Mouse (Mus musculus): ENCODE data around the gene Selenbp1.
"Not testable (repeated sequence)": the region's sequence is repeated elsewhere in the genome, so short reads cannot be mapped to it uniquely, and the experiment has no call there.

Gene Selenbp1

DNA sequence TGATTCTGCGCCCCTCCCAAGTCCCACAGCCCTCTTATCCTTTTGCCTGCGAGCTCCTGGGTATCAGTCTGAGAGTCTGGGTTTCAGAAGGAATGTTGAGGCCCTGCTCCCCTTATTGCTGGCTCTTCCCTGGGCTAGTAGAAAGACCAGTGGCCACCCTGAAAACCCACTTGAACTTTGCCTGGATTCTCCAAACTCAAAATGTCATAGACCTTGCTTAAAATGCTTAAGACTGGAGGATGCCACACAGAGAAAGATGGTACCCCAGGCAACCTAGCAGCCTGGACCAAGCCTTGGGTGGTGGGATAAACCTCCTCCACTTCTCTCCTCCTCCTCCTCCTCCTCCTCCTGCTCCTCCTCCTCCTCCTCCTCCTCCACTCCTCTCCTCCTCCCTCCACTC is 748 bp downstream of the Selenbp1 start:
- DNase-seq (ENCODE audit: low read depth) = not testable (repeated sequence)

- DNase-seq (ENCODE audit: low read depth) = not testable (repeated sequence)
These were observed 1.7 kb downstream of the Selenbp1 start for GRCm38 (mm10) chr3:94934564-94934963.

DNA sequence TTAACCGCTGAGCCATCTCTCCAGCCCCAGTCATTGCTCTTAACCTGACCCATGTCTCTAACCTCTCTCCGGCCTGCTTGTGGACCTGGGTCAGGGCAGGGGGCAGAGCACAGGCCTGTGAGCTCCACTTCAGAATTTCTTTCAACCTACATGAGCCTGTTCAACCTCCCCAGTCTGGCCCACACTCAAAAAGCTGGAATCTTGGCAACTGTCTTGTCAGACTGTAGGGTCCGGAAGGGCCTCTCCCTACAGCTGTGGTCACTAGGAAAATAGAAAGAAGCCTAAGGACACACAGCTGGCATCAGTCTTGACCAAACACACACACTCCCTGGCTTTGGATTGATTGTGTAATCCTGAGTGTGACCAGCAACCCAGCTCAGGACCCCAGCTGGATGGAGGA is 2.5 kb downstream of the Selenbp1 start:
- DNase-seq (ENCODE audit: low read depth) = not testable (repeated sequence)

DNA sequence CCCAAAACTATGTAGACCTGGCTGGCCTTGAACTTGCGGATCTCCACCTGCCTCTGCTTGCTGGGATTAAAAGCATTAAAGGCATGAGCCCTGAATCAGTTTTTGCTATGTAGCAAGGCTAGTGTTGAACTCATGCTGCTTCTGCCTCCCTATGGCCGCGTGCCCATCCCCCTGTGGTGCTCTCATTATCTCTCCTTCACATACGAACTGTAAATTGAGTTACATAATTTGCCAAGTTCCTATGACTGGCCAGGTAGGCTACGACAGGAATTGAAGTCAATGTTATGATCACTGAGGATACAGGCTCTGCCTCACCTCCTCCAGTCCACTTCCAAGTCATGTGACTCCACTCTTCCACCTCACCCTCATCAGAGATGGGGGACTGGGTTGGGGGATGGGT is 3.3 kb downstream of the Selenbp1 start:
- DNase-seq (ENCODE audit: low read depth) = not testable (repeated sequence)

DNA sequence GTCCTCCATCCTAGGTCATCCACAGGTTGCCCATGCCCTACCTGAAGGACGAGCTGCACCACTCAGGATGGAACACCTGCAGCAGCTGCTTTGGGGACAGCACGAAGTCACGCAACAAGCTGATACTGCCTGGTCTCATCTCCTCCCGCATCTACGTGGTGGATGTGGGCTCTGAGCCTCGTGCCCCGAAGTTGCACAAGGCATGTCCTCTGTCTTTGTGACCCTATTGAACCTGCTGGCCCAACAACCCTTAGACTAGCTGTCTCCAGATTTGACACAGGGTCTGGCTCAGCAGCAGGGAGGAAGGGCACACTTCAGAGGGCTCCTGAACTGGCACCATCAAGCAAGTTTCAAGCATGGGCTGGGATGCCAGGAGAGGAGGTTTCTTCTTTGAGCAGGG is 4.3 kb downstream of the Selenbp1 start:
- DNase-seq (ENCODE audit: low read depth) = not testable (repeated sequence)

GRCm38 (mm10) chr3:94940033-94940432 is 7.2 kb downstream of the Selenbp1 start:
- DNase-seq (ENCODE audit: low read depth) = not testable (repeated sequence)

- DNase-seq (ENCODE audit: low read depth) = peak; percentile 66
These were observed 9.5 kb downstream of the Selenbp1 start for GRCm38 (mm10) chr3:94942211-94942967.

DNA sequence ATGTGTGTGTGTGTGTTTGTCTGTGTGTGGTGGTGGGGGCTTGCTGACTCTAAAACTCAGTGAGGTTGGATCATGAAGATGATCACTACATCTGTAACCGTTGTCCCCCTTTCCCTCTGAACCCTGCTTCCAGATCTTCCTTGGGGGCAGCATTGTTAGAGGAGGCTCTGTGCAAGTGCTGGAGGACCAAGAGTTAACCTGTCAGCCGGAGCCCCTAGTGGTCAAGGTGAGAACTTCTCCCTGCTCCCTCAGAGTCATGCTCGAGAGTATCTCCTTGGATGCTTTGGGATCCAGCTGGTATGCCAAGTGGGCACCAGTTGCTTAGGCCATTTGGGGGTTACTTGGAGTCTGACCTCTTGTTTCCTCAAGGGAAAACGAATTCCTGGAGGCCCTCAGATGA is 10.8 kb downstream of the Selenbp1 start:
- DNase-seq (ENCODE audit: low read depth) = not testable (repeated sequence)

GRCm38 (mm10) chr3:94948066-94948614 is 15.3 kb downstream of the Selenbp1 start:
- no peak for DNase-seq (ENCODE audit: low read depth)

DNA sequence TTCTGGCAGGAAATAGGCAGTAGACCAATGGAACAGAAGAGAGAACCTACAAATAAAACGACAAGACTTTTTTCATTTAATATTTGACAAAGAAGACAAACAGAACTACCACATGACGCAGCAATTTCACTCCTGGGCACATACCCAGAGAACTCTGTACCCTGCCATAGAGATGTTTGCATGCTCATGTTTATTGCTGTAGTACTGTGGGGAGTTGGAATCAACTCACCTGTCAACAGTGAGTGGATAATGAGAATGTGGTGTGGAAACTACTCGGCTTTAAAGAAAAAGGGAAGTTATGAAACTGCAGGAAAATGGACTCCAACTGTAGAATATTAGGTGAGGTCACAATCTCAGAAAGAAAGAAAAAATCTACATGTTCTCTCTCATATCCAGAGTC is 16.8 kb downstream of the Selenbp1 start:
- DNase-seq (ENCODE audit: low read depth) = no peak

GRCm38 (mm10) chr3:94952806-94953205 is 19.9 kb downstream of the Selenbp1 start:
- no peak for DNase-seq (ENCODE audit: low read depth)

DNA sequence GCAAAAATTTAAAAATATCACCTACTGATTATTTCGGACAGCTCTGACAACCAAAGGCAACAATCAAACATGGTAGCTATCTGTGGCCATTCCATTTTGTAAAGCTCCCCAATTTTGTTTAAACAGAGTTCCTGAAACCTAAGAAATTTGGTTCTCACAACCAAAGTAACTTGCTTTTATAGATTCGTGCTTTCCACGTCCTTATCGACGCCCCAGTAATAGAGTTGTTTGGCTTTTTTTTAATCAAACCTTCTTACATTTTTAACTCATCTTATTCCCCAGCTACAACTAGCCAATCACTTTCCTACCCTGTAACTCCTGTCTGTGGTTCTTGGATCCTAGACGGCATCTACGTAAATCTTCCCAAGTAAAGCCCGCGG is 20.5 kb downstream of the Selenbp1 start:
- no peak for DNase-seq (ENCODE audit: low read depth)

- DNase-seq (ENCODE audit: low read depth) = peak; percentile 96
These were observed 21.1 kb downstream of the Selenbp1 start, which contains the start of gene Rfx5 for GRCm38 (mm10) chr3:94953764-94954616. TSS of gene Rfx5 (plus strand) at chr3:94954075.

DNA sequence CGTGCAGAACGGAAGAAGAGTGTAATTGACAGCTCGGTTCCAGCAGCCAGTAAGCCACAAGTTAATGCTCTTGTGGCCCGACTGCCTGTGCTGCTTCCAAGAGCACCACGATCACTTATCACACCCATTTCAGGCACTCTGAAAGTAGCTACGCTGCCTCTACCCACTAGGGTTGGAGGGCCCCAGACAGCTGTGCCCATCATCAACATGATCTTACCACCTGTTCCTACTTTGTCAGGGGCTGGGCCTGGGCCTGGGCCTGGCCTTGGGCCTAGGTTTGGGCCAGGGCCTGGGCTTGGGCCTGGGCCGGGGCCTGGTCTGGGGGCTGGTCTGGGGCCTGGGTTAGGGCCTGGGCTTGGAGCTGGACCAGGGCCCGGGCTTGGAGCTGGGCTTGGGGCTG is 25.4 kb downstream of the Selenbp1 start:
- no peak for DNase-seq (ENCODE audit: low read depth)

DNA sequence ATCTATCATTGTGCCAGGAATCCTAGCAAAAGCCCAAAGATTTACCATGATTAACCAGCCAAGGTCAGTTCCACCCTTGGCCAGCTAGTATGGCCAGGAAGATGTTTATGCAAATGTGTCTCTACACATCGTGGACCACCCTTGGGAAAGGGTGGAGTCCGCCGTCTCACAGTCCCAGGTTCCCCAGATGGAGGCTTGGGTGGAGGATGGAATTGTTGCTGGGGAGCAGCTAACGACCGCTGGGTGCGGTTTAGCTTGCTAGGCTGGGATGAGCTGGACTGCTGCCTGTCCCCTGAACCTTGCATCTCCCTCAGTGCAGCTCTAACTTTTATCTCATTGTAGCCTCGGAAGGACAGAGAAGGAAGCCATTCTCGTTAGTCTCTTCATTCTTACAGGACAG is 27.0 kb downstream of the Selenbp1 start:
- no peak for DNase-seq (ENCODE audit: low read depth)

DNA sequence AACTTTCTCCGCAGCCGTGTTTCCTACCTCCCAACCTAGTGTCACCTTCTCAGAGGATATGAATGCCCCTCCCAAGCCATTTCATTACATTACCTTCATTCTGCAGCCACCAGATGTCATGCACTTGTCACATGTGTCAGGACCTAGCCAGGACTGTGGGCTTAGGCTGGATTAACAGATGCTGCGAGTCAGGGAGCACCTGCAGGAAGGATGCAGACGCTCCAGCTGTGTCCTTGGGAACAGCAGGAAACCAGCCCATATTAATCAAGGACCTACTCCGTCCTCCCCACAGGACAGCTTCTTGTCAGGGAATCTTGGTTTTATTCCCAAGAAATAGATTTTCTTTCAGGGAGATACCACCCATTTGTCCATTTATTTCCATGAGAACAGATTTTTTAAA is 27.5 kb downstream of the Selenbp1 start:
- no peak for DNase-seq (ENCODE audit: low read depth)

GRCm38 (mm10) chr3:94964989-94965388 is 32.1 kb downstream of the Selenbp1 start:
- DNase-seq (ENCODE audit: low read depth) = no peak

- no peak for DNase-seq (ENCODE audit: low read depth)
These were observed 33.0 kb downstream of the Selenbp1 start for GRCm38 (mm10) chr3:94965878-94966277.

DNA sequence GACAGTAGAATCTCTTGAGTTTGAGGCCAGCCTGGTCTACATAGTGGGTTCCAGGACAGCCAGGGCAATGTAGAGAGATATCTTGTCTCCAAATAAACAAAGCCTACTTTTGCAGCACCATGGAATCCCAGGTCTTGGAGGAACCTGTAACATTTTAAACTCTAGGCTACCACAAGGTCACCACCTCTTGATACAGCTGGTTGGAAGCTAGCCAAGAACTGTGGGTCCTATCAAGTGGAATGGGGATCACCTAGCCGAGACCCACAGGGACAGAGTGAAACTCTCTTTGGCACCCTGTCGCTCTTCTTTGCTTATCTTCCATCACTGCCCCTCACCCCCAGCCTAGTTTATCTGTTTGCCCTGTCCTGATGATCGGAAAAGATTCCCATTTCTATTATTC is 39.7 kb downstream of the Selenbp1 start:
- DNase-seq (ENCODE audit: low read depth) = no peak

- DNase-seq (ENCODE audit: low read depth) = no peak
These were observed 40.8 kb downstream of the Selenbp1 start for GRCm38 (mm10) chr3:94973620-94974019.

DNA sequence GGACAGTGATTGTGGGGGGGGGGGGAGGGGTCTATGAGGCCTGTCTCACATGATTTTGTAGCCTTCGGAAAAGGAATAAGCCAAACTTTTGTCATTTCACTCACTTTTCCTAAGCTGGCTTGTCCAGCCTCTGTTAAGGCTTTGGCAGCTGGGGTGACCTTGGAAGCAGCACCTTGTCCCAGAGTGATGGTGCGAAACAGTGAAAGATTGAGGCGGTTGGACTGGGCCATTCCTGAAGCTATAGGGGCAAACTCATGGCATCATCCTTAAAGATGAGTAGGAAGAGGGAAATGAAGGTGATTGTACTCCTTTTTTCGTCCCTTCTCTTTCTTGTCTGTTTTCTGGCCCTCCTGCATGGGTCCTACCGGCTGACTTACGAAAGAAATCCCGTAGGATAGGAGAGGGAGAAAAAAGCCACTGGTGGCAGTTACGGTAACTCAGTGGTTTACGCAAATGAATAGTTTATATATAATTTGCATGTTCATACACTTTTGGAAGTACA is 41.2 kb downstream of the Selenbp1 start:
- no peak for DNase-seq (ENCODE audit: low read depth)

DNA sequence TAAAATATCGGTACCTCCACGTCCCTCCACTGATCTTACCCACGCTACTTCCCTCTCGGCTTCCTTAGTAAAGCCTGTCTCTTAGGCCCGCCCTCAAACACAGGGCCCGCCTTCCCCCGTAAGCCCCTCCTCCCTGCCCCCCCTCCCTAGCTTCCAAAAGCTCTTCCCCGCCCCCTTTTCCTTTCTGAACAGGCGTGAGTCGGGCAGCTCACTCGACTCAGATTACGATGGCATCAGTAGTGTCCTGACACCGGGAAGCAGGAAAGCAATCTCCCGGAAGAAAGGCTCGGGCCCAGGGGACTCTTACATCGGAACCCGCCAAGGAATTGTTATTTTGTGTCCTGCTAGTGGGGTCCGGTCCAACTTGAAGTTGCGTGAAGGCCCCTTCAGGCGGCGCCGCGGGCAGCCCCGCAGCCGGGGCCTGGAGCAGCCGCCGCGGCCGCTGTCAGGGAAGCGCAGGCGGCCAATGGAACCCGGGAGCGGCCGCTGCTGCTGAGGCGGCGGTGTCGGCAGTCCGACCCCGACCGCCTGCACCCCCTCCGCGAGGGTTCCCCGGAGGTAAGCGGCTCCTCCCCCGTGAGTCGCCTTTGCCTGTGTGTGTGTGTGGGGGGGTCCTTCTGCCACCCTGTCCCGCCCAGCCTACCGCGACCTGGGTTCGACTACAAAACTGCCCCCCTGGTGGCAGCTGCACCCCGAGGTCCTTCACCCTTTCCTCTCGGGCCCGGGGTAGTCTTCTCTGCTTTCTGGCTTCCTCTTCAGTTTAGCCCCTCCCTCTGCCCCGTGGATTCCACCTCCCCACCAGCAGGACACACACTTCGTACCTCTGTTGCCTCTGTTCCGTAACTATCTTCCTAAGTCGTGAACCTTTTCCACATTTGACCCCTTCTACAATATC is 41.9 kb downstream of the Selenbp1 start, which contains the start of gene Pi4kb:
Gene Pi4kb, plus strand, starts transcription at position 204 of the 895 bp plus-strand sequence.
- peak; percentile 91 for DNase-seq (ENCODE audit: low read depth)

Data from c-Kit-positive CD71-positive TER-119-negative erythroid progenitor cells, embryonic 14.5 days (primary cell).